Mouse (Mus musculus): Measurements from ENCODE around the gene Tmem80.

Tmem80 gene

DNA sequence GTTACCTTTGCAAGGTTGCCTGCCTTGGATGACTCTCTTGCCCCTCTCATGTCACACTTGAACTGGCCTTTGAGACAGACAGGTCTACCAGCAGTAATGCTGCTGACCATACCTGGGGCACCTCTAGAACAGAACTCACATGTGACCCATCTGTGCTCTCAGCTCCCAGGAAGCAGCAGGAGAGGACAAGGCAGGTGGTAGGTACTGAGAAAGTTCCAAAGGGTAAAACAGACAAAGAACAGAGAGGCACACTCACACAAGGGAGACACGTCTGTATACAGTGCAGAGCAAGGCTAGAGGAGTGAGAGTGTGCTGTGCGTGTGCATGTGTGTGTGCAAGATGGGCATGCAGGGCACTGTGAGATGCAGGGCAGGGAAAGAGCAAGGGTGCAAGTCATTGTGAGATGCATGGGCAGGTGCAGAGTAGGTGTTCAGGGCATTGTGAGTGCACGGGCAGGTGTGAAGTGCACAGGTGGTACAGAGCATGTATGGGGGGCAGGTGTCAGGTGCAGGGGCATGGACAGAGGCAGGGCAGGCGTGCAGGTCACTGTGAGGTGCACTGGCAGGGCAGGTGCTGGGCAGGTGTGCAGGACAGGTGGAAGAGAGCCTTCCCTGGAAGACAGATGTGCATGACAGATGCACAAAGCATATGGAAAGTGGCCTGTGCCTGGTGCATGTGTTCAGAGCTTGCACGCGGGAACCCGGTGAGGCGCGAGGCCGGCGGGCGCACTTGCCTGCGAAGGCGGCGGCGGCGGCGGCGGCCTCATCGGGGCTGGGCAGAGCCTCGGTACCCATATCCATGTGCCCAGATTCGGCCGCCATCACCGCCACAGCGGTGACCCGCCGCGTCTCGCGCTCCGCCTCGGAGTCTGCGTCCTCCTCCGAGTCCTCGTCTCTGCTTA is 743 bp upstream of the Tmem80 start:
- no peak for DNase-seq (ENCODE audit: low read depth)

DNA sequence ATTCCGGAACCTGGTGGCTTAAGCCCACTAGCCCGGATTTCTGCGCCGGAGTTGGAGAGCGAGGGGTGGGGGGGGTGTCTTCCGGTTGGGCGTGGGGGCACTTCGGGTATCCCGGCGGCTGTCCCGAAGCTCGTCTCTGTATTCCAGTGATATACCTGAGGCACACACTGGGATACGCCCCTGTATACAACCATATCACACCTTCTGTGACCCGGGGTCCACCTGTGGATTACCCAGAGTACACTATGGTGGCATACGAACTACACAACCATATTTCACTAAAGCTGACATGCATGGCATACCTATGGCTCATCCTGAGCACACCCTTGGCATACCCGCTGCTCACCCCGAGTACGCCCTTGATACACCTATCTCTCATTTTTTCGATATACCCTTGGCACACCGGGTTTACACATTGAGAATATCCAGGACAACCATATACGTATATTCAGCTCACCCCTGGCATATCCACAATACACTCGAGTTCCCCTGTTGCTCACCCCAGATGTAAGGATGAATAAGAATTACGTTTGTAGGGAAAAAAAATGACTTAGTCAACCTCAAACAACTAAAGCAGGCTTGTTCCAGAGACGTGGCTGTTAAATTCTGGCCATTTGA is 943 bp downstream of the Tmem80 start:
- DNase-seq (ENCODE audit: low read depth): peak; percentile 18

DNA sequence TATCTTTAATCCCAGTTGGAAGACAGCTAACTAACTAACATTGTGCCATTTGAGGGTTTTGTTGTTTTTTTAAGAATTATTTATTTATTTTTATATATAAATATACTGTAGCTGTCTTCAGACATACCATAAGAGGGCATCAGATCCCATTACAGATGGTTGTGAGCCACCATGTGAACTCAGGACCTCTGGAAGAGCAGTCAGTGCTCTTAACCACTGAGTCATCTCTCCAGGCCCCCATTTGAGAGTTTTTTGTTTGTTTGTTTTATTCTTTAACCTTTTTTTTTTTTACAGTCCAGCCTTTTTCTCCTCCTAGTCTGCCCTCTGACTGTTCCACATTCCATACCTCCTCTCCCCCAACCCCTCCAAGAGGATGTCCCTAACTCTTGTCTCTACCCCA is 3.2 kb downstream of the Tmem80 start:
- peak; percentile 58 for DNase-seq (ENCODE audit: low read depth)

DNA sequence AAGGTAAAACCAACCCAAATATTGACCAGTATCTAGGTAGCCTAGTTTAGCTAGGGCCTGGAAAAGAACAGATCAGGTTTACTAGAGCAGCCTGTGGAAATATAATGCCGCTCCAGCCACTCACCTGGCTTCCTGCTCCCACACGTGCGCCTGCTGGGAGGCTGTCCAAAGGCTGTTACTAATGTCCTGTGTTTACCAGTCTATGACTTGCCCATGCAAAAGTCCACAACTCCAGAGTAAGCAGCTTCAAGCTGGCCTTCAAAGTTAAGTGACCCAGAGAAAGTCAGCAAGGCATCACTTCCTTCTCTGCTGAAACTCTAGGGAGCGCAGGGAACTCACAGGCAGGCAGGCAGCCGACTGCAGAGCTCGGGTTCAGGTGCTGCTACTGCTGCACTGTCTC is 4.5 kb downstream of the Tmem80 start:
- DNase-seq (ENCODE audit: low read depth): no peak

DNA sequence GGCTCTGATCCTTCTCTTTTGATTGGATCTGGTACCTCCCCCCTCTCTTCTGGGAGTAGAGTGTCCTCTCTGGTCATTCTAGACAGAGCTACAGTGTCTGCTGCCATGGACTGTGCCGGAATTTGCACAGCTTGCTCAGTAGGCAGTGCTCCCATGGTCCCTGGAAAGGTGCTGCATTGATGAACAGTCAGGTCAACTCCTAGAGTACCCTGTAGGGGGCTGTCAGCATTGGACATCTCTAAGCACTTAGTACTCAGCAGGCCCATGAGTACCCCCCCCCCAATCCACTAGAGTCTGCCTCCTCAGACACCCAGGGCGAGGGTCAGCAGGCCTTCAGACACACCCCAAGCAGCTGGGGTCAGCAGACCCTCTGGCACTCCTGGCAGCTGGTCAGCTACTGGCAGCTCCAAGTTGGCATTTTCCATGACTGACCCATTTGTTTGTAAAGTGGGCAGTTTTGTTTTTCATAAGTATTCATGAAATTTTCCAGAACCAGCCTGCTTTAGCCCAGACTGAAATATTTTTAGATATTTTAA is 7.6 kb downstream of the Tmem80 start:
- DNase-seq (ENCODE audit: low read depth): no peak

DNA sequence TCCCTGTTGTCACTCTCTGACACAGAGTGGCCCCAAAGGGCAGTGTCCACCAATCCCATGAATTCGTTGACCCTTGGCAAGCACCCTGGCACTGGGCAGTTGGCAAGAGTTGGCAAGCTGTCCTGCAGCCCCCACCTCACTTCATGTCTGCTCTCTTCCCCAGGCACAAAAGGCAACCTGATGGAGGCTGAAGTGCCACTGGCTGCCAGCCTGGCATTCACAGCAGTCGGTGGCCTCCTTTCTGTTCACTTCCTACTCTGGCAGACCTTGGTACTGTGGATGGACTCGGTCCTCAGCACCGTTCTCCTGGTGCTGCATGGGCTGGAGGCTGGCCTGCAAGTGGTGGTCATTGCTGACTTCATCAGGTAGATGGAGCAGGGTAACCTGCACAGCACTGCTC is 8.1 kb downstream of the Tmem80 start:
- DNase-seq (ENCODE audit: low read depth): no peak

DNA sequence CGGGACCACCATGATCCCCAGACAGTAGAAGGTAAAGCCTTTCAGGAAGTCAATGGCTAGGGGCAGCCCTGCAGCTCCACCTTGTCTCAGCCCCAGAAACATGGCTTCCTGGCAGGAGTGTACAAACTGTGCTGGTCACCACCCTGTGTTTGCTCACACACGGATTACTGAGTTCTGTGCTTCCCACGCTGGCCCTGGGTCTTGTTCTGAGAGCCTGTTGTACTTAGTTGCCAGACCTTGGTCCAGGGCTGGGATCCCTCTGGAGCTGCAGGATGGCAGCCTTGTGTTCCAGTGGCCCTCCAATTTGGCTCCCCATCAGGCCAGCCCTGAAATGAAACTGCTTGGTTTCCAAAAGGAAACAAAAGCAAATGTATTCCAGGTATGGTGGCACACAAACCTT is 8.8 kb downstream of the Tmem80 start:
- no peak for DNase-seq (ENCODE audit: low read depth)

DNA sequence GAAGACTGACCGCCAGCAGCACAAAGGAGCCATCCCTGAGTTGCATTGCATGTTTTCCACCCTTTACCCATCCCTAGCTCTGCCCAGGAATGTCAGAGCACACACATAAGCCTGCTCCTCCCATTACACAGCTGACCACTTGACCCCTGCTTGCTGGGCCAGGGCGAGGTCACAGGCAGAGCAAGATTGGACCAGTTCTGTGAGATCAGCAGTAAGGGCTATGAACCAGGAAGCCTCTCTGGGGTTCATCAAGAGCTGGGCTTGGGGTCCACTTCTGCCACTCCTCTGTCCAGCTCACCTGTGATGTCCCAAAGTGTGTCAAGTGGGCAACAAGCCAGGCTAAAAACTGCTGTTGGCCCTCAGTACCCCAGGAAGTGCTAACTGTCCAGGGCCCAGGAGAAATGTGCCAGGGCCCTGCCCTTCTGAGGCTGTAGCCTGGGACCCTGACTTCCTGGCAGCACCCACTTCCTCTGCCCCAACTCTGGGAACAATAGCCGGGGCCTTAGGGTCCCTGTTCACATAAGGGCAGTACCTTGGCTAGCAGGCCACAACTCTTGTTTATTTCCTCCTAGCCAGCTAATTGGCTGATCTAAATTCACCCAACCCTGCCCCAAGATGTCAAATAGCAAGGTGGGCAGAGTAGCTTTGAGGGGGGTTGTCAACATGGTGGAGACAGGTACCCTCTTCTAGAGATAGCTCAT is 10.3 kb downstream of the Tmem80 start:
- no peak for DNase-seq (ENCODE audit: low read depth)

DNA sequence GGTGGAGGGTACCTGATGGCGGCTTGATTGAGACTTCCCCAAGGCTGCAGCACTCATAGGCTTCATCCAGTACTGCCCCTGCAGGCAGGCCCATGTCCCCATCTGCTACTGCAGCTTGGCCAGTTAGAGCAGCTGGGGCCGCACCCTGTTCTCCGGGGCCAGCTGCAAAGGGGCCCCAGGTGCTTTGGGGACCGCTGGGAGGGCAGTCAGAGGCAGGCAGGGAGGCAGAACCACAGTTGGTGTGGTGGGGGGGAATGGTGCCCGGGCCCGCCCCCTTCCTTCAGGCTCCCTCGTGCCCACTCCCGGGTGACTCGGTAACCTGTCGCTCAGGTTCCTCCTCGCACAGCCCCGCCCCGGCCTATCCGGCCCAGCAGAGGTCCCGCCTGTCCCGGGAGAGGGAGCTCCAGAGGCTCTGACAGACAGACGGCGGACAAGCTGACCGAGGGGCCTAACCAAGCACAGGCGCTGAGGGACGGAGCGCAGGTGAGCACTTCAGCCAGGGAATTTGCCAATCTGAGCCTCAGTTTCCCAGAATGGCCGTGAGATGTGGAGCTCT is 11.1 kb downstream of the Tmem80 start, which contains the start of gene Eps8l2:
Gene Eps8l2 (plus strand): TSS at position 305 of the 556 bp plus-strand sequence.
- DNase-seq (ENCODE audit: low read depth): no peak

DNA sequence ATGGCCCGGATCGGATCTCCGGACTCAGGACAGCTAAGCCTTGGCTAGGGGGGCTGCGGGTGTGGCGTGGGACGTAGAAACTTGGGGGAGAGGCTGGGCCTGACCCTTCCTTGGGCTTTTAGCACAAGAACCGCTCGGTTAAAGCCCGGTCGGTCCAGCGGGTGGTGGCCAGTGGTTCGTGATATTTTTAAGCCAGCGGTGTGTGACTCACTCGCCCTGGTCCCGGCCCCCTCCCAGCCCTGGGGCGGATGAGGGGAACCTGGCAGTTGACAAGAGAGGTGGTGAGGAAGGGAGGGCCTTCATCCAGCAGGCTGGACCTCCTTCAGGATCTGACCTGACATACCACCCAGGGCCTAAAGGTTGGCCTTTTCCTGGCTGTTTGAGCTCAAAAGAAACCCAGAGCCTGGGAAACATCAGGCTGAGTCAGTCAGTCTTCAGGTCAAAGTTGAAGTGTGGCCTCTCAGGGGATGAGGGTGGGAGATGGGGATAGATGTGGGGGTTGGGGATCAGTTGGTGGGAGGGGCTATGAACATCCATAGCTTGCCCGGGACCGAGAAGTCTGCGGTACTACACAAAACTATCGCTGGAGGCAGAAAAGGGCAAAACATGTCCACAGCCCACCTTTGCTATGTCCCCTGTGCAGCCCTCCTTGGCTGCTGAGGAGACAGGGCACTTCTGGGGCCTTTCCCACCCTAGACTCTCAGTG is 11.8 kb downstream of the Tmem80 start:
- no peak for DNase-seq (ENCODE audit: low read depth)

DNA sequence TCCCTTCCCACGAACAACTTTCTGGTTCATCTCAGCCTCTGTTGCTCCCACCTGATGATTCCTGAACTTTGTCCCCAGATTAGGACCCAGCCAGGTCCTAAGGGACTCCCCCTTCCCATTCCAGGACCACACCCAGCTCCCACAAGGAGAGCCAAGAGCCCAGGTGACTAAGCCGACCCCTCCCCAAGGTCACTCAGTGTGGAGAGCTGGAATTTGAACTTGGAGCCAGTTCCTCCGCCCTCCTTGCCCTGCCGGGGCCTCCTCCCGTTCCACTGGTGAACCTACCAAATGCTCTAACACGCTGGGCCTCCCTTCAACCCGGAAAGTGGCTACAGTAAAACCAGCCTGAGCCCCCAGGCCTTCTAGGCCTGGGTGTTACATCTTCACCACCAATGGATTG is 12.5 kb downstream of the Tmem80 start:
- DNase-seq (ENCODE audit: low read depth): peak; percentile 57

DNA sequence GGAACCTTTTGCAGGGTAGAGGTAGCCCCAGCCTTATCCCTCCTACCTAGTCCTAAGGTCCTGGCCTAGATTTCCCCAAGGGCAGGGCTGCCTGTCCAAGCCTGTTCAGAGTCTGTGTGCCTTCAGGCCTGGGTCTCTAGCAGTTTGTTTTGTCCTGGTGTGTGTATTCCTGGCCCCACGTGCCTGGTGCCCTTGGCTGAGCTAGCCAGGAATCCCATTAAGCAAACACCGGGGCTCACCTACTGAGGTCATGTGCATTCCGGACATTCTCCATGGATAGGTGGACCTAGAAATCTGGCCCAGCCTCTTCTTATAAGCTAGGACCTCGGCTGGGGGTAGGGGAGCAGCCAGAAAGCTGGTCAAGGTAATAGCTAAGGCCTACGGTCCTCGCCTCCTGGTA is 12.9 kb downstream of the Tmem80 start:
- DNase-seq (ENCODE audit: low read depth): no peak

DNA sequence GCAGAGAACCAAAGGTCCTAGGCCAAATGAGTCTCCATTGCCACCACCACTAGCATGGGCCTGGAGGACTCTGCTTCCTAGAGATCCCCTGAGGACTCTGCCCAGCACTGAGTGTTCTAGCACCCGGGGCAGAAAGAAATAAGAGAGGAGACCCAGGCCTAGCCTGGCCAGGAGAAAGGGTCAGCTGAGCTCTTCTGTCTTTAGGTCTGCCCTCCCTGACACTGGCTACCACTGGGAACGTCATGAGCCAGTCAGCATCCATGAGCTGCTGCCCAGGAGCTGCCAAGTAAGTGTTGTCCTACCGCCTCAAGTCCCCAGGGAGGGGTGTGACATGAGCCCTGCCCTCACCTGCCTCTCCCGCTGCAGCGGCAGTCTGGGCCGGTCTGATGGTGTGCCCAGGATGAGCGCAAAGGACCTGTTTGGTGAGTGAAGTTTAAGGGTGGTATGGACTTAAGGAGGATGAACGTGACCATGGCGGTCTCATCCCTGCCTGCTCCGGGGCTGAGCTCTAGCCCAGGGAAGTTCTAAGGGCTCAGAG is 14.2 kb downstream of the Tmem80 start:
- DNase-seq (ENCODE audit: low read depth): no peak

DNA sequence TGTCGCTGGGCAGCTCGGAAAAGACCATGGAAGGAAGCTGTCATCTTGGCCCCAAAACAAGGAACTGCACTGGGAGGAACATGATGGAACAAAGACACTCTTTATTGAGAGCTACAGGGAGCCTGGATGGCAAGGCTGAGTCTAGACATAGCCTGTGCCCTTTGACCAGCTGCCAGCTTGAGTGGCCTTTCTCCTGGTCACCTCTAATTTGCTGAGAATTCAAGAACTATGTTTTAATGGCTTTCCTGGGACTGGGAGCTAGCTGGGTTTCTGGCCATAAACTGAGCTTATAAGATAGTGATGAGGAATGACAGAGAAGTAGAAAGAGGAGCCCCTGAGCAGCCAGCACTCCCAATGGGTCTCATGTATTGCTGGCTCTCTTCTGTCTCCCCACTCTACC is 15.7 kb downstream of the Tmem80 start:
- DNase-seq (ENCODE audit: low read depth): no peak

DNA sequence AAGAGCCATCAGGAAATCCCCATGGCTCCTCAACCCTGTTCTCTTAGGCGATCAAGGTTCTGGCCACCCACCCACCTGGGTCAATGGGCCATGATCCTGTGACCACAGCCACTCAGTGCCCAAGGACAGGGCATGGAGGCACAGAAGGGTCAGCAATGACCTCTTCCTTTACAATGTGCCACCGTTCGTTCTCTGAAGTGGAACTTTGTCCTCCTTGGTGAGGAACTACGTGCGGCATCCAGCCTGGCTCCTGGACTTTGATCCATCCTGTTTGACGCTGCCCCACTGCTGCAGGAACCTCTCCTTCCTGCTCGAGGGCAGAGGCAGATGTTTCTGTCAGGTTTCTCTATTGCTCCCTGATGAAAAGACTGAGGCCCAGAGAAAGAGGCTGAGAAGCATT is 16.2 kb downstream of the Tmem80 start:
- no peak for DNase-seq (ENCODE audit: low read depth)

DNA sequence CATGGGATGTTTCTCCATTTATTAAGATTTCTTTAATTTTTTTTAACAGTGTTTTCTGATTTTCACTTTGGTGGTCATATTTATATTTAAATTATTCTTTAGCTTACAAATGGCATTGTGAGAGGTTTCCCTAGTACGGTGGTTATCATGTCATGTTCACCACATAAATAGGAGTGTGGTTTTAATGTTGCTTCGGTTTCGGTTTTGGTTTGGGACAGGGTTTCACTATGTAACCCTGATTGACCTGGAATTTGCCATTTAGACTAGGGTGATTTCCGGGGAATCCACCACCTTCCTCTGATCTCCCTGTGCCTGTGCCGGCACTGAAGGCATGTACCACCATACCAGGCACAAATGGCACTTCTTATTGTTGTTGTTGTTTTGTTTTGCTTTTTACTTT is 17.2 kb downstream of the Tmem80 start:
- DNase-seq (ENCODE audit: low read depth): no peak

DNA sequence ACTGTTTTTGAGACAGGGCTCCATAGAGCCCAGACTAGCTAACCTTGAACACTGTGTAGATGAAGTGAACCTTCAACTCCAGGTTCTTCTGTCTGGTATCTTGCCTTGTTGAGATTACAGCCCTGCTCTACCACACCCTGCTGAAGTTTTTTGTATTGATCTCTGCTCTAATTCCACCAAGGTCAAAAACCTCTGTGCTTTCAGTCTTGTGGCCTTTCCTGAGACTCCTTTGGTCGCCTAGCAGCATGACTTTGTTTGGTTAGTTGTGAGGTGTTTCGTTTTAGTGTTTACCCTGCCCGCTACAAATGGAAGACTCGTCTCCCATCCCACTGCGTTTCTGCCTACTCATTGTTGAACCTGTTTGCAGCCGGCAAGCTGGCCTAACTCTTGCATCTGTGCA is 23.5 kb downstream of the Tmem80 start:
- no peak for DNase-seq (ENCODE audit: low read depth)

DNA sequence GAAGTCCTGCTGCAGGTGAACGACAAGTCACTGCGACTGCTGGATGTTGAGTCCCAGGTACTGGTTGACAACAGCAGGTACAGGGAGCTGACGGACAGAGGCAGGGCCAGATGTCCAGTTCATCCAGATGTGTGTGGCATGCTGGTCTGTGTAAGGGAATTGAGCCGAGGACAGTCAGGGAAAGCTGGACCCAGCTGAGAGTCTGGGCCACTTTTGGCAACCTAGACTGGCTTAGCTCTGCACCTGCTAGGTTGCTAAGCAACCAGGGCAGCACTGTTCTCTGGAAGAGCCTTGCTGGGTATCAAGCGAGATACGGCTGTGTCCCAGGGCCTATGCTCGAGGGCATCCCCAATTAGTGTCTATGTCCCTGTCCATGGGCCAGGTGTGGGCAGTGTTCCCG is 27.5 kb downstream of the Tmem80 start:
- no peak for DNase-seq (ENCODE audit: low read depth)

DNA sequence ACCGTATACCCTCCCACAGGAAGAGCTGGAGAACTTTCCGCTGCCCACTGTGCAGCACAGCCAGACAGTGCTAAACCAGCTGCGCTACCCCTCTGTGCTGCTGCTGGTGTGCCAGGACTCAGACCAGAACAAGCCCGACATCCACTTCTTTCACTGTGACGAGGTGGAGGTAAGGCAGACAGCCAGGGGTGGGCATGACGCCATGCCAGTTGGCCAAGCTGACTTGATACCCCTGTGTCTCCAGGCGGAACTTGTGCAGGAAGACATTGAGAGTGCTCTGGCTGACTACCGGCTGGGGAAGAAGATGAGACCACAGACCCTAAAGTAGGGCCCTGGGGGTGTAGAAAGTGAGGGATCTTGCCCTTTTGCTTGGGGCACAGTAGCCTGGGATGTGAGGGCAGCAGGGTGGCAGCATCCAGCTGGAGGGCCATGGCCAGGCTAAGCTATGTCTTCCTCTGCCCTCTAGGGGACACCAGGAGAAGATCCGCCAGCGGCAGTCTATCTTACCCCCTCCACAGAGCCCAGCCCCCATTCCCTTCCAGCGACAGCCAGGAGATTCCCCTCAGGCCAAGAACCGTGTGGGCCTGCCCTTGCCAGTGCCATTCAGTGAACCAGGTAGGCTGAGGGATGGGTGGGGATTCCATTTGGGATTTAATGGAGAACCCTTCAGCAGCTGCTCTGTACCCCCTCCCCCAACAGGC is 28.2 kb downstream of the Tmem80 start:
- DNase-seq (ENCODE audit: low read depth): peak; percentile 19

DNA sequence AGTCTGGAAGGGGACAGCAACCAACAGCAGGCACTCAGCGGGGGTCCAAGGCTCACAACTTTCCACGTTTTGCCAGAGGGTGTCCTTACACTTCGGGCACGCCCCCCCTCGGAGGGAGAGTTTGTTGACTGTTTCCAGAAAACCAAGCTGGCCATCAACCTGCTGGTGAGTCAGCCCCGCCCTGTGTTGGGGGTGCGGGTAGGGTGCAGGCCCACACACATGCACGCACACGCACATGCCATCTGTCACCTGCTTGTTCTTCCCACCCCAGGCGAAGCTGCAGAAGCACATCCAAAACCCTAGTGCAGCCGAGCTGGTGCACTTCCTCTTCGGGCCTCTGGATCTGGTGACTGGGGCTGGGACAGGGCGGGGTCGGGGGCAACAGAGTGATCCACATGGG is 29.4 kb downstream of the Tmem80 start:
- no peak for DNase-seq (ENCODE audit: low read depth)

DNA sequence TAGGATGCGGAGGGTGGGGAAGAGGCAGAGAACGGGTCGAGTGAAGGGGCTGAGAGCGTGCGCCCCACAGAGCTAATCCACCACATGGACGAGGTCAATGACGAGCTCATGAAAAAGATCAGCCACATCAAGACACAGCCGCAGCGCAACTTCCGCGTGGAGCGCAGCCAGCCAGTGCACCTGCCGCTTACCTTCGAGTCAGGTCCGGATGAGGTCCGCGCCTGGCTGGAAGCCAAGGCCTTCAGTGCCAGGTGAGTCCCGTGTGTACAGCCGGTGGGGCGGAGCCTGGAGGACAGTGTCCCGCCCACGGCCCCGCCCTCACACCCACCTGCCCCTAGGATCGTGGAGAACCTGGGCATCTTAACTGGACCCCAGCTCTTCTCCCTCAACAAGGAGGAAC is 34.0 kb downstream of the Tmem80 start:
- no peak for DNase-seq (ENCODE audit: low read depth)

Data from NIH3T3 (cell line).